Mouse (Mus musculus): ENCODE data around the gene Kcnj10.

DNA sequence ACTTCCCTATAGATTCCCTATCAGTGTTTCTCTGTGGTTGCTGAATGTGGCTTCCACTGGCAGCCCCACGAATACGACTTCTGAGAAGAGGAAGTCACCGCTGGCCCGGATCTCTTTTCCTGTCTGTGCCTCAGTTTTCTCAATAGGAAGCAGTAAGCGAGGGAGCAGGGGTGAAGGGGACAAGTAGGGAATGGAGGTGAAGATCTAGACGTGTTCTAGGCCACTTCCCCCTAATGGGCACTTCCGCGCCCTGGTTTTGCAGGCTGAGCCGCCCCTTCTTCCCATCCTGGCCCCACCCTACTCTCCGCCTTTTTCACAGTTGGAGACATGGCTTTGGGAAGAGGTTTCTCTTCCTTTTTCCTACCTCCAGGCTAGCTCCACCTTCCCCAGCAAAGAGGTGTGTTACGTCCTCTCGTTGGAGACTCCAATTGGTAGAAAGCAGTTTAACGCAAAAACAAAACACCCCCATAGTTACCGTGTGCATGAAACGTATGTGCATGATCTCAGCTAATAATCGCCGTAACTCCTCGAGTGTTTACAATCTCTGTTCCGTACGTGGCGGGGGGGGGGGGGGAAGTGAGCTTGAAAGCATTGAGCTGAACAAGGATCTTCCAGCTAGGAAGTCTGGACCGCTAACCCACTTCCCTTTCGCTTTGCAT lies 29.6 kb upstream of the Kcnj10 start:
- TF ChIP-seq CTCF (IDR thresholded peaks at IDR 0.05; ENCODE audit: low read depth, low read length) (0 out of 2 replicates have a peak, but pooled peaks have one; percentile 7), POLR2A (IDR thresholded peaks at IDR 0.05; ENCODE audit: extremely low read depth, insufficient read depth, low read length) (0 out of 2 replicates have a peak, but pooled peaks have one; percentile 5)
